Mouse (Mus musculus) adrenal gland (tissue): ENCODE results near the gene Pcyt2.

Experiments
- intact Hi-C: fragments of 180-260 bp; cut with DNase I; formaldehyde crosslinking; loops from one replicate; pipeline ENCODE4 v1.15.1; 2025
- long read RNA-seq, 2 experiments: library from polyadenylated mRNA; unstranded; transcript quantifications; one replicate each; pipeline ENCODE4 v2.0.0; 2020; ENCODE audit warnings: borderline replicate concordance in 1 of 2; ENCODE audit not compliant: insufficient replicate concordance in 1 of 2

Gene Pcyt2
- long read RNA-seq, experiment 1, transcript Pcyt2-203 (13 exons, 1,486 nt): minor isoform, 5 of 266 reads
- long read RNA-seq, experiment 1, transcript Pcyt2-206 (3 exons, 513 nt): minor isoform, 8 of 266 reads
- long read RNA-seq, experiment 1, transcript Pcyt2-201 (14 exons, 1,881 nt): major isoform, 159 of 266 reads
- long read RNA-seq, experiment 1, partial matches to known transcripts: 7 of 266 reads
- long read RNA-seq, experiment 1, other reads (novel, unspliced or antisense): 87 of 266 reads
- long read RNA-seq, experiment 2, transcript Pcyt2-203 (13 exons, 1,486 nt): minor isoform, 15 of 330 reads
- long read RNA-seq, experiment 2, transcript Pcyt2-201 (14 exons, 1,881 nt): major isoform, 146 of 330 reads
- long read RNA-seq, experiment 2, transcript Pcyt2-206 (3 exons, 513 nt): minor isoform, 26 of 330 reads
- long read RNA-seq, experiment 2, partial matches to known transcripts: 5 of 330 reads
- long read RNA-seq, experiment 2, other reads (novel, unspliced or antisense): 137 of 330 reads

GRCm38 (mm10) chr11:120617519-120618112, at the start of gene Pcyt2:
TSS of gene Pcyt2 (minus strand) at chr11:120617936.
- intact Hi-C loops: no loop called here

DNA sequence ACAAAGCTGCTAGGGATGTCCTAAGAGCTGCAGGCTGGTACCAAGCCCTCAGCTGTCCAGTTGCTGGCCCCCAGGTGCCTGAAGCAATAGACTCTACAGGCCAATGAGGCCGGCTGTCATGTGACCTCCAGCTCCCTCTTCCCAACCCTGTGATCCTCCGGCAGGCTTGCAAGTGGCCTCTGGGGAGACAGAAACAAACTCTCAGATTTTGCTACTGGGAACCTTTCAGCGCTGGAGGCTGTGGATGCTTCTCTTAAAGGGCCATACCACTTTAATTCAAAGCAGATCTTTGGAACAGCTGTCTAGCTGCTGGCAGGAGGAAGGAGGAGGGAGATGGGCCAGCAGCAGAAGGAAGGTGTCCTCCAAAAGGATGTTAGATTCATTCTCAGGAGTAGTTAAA, 48.9 kb upstream of the Pcyt2 start:
- intact Hi-C loops: no loop called here

GRCm38 (mm10) chr11:120665406-120665805, 47.7 kb upstream of the Pcyt2 start:
- intact Hi-C loops: no loop called here

DNA sequence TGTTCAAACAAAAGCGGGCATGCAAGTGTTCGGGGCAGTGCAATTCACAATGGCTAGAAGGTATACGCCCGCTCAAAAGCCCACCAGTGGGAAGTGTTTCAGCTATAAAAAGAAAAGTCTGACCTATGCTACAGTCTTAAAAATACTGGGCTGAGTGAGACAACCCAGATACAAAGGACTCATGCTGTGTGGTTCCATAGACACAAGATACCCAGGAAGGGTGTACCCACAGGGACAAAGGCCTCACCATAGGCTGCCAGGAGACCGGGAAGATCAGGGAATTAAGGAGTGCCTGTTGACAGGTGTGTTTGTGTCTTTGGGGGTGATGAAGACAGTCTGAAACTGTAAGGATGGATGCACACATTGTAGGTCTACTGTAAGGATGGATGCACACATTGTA, 46.0 kb upstream of the Pcyt2 start:
- intact Hi-C loops: no loop called here

- intact Hi-C loops: no loop called here
These were observed 45.0 kb upstream of the Pcyt2 start for GRCm38 (mm10) chr11:120662759-120663158.

DNA sequence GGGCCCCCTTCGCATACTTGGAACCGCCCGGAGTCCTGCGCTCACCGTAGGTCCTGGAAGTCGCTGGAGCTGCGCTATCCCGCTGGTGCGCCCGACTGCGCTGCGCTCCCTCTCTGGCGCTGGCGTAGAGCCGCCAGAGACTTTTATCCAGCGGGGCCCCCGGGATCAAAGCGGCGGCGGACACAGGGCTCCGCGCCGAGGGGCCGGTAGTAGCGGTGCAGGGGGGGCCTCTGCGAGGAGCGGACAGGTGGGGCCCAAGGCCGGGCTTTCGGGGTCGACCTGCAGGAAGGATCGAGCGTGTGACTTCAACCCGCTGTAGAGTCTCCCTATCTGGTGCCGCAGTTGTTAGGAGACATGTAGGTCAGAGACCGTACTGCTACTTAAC, 43.3 kb upstream of the Pcyt2 start, which contains the start of gene Notum:
TSS of gene Notum (minus strand) at position 100 of the 385 bp plus-strand sequence.
- intact Hi-C loops: no loop called here

GRCm38 (mm10) chr11:120660301-120661075, 42.8 kb upstream of the Pcyt2 start:
- intact Hi-C loops: no loop called here

DNA sequence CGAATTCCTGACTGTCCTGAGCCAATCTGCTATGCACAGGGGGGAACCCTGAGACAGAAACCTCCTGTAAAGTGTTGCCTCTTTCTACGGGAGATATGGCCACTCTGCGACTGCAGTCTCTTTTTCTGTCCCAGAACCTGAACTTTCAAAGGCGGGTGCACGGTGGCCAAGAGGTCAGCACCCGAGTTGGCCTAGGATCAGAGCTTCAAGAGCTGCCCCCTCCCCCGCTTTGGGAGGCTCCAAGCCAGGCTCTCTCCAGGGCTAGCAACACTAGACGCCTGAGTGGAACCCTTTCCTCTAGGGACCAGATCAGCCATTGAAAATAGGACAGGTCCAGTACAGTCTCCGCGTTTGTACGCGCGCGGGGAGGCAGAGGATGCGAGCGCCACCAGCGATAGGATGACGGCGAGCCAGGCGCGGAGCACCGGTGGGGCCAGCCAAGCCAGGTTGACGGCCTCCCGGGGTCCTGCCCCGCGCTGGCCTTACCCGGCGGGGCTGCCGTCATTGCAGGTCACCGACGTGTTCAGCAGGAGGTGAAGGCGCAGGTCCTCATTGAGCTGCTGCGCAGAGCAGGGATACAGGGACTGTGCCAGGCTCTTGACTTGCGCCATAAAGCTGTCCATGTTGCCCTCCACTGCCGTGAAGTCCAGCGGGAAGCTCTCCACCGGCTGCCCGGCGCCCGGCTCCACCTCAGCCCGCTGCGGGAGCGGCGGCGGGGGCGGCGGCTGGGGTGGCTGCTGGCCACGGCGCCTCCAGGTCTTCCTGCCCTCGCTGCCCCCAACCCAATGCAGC, 42.0 kb upstream of the Pcyt2 start:
- intact Hi-C loops: loop anchor here (2.0 to 5.0 kb wide), 2 partner anchors 53 to 118 kb away; partner anchors contain the start of genes Cenpx and Lrrc45

- intact Hi-C loops: loop anchor here (2.0 to 5.0 kb wide), 2 partner anchors 54 to 118 kb away; partner anchors contain the start of genes Cenpx and Lrrc45
These were observed 41.2 kb upstream of the Pcyt2 start for GRCm38 (mm10) chr11:120658876-120659410.

DNA sequence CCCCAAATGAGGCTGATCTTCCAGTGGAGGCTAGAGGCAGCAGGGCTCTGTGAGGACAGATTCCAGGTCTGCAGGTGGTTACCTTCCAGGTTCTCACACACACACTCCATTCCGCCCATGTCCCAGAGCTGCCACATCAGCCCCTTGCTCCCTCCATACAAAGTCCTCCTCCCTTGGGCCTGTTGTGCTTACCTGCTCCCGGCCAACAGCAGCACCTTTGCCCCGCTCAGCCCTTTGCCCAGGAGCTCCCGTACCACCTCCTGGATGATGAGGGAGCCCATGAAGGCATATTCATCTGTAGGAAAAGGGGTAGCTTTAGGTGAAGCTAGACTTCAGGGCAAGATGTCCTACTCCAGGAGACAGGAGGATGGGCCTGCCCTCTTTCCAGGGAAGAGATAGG, 39.6 kb upstream of the Pcyt2 start:
- intact Hi-C loops: loop anchor here (5.0 kb wide), 1 partner anchor 120 kb away; no protein-coding TSS in a partner anchor

DNA sequence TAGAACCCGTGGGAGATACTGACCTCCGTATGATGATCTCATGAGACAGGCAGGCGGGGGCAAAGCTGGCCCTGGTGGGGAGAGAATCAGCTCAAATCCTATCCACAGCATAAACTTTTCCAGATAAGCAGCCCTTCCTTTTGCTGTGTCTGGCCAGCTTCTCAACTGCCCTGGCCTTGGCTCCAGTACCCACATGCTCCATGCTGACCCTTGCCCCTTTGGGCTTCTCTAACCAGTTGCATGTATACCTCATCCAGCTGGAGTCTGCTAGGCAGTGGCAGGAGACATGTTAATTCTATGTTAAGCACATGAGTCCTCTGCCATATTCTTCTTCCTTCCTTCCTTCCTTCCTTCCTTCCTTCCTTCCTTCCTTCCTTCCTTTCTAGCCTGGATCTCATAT, 37.0 kb upstream of the Pcyt2 start:
- intact Hi-C loops: loop anchor here (5.0 kb wide), 1 partner anchor 123 kb away; no protein-coding TSS in a partner anchor

- intact Hi-C loops: no loop called here
These were observed 34.1 kb upstream of the Pcyt2 start for GRCm38 (mm10) chr11:120651872-120652271.

GRCm38 (mm10) chr11:120648001-120648476, 30.3 kb upstream of the Pcyt2 start, which contains the start of gene Myadml2:
TSS of gene Myadml2 (minus strand) at chr11:120648158.
- intact Hi-C loops: no loop called here

- intact Hi-C loops: no loop called here
These were observed 29.5 kb upstream of the Pcyt2 start for GRCm38 (mm10) chr11:120647047-120647830.

GRCm38 (mm10) chr11:120643601-120643987, 25.9 kb upstream of the Pcyt2 start, which contains the start of gene Pycr1:
TSS of gene Pycr1 (minus strand) at chr11:120643769.
- intact Hi-C loops: no loop called here

- intact Hi-C loops: no loop called here
These were observed 25.3 kb upstream of the Pcyt2 start for GRCm38 (mm10) chr11:120642939-120643600.

GRCm38 (mm10) chr11:120641869-120642268, 24.1 kb upstream of the Pcyt2 start:
- intact Hi-C loops: no loop called here

GRCm38 (mm10) chr11:120641255-120641654, 23.5 kb upstream of the Pcyt2 start:
- intact Hi-C loops: no loop called here

DNA sequence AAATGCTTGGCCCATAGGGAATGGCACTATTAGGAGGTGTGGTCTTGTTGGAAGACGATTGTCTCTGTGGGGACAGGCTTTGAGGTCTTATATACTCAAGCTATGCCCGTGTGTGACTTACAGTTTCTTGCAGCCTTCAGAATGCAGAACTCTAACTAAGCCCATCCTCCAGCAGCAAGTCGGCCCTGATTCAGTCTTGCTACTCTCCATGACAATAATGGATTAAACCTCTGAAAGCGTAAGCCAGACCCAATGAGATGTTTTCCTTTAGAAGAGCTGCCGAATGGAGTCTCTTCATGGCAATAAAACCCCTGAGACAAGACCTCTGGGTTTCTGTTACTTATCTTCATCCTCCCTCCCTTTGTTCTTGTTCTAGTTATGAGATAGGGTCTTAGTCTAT, 17.1 kb upstream of the Pcyt2 start:
- intact Hi-C loops: no loop called here
